Mouse (Mus musculus) spleen, adult 2 months (tissue): ENCODE measurements around the gene Saxo1. TPM values are rescaled to one million over a fixed set of nuclear protein-coding genes. Genes with fewer than 3 reads are reported as not detected.

Source experiments
- DNase-seq, 2 experiments: peaks; one replicate each; pipeline versions ENCODE4 v3.0.0 to v3.0.0-alpha.2; 2012 to 2021; ENCODE audit warnings: low spot score in 2 of 2, low read depth in 1 of 2
- H3K27ac ChIP-seq: fragments of 200-500 bp; 2 replicates; pipeline ENCODE4 v1.5.1; 2012; ENCODE audit warnings: low read length, inconsistent platforms; ENCODE audit not compliant: insufficient read depth
- H3K27me3 ChIP-seq: fragments of 200-500 bp; 2 replicates; pipeline ENCODE4 v1.6.1; 2012; ENCODE audit warnings: mild to moderate bottlenecking, moderate library complexity, low read length, inconsistent platforms; ENCODE audit not compliant: control insufficient read depth, insufficient read depth
- H3K36me3 ChIP-seq: fragments of 200-500 bp; 2 replicates; pipeline ENCODE4 v1.6.1; 2012; ENCODE audit warnings: mild to moderate bottlenecking, low read length, inconsistent platforms; ENCODE audit not compliant: control insufficient read depth, insufficient read depth
- H3K4me1 ChIP-seq: fragments of 200-500 bp; 2 replicates; pipeline ENCODE4 v1.6.1; 2011; ENCODE audit warnings: inconsistent platforms; ENCODE audit not compliant: control insufficient read depth, insufficient read depth, insufficient read length
- H3K4me3 ChIP-seq: fragments of 200-500 bp; 2 replicates; pipeline ENCODE4 v1.5.1; 2011; ENCODE audit warnings: mild to moderate bottlenecking, inconsistent platforms; ENCODE audit not compliant: insufficient read depth, insufficient read length; ENCODE audit errors: extremely low read depth
- CTCF ChIP-seq: fragments of 200-500 bp; IDR thresholded peaks from 2 replicates; pipeline ENCODE4 v1.5.1; 2011; ENCODE audit warnings: mild to moderate bottlenecking, inconsistent platforms; ENCODE audit not compliant: insufficient read depth, insufficient read length, insufficient replicate concordance; ENCODE audit errors: extremely low read depth
- POLR2A ChIP-seq: fragments of 200-500 bp; IDR thresholded peaks from 2 replicates; pipeline ENCODE4 v1.6.1; 2011; ENCODE audit warnings: low read depth, low read length, inconsistent platforms
- WGBS: fragments of 180-500 bp; shearing (Covaris S2); methylation state at CpG from one replicate; pipeline ENCODE4 v1.1.7; 2018; 5-methylcytosine and 5-hydroxymethylcytosine counted together
- polyA plus RNA-seq: library from polyadenylated mRNA; depleted of rRNA; stranded (reverse); fragments of >200 nt; gene quantifications from 2 replicates; pipeline ENCODE4 v1.2.3, GENCODE M21; 2012

Gene Saxo1
- polyA plus RNA-seq, 1 experiment = not detected

DNA sequence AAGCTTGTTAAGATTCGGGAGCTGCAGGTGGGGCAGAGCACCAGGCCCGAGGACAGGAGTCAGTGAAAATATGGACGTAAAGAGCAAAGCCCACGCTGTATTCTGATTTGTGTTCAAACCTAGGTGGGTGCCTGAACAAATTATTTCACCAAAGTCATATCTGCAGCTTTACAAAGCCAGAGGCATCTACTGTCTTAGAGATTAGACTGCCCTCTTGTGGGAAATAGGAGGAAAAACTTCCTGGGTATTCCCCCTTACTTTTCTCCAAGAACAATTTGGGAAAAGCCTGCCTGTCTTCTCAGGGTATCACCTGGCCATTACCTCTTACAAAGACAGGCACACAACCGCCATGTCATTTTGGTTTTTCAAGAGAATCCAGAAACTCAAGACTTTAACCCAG, 12.5 kb downstream of the Saxo1 start:
- TF ChIP-seq CTCF (no peak), POLR2A (no peak)
- H3K27ac ChIP-seq = no peak overlapping the region
- no peaks in the 10 kb centered on the region for H3K36me3 ChIP-seq
- H3K4me1 ChIP-seq = no peaks in the 10 kb centered on the region
- WGBS = 68% methylated on average over 5 of the region's 5 CpGs
- H3K4me3 ChIP-seq = no peak overlapping the region
- no peak for DNase-seq
- no peaks in the 10 kb centered on the region for H3K27me3 ChIP-seq

DNA sequence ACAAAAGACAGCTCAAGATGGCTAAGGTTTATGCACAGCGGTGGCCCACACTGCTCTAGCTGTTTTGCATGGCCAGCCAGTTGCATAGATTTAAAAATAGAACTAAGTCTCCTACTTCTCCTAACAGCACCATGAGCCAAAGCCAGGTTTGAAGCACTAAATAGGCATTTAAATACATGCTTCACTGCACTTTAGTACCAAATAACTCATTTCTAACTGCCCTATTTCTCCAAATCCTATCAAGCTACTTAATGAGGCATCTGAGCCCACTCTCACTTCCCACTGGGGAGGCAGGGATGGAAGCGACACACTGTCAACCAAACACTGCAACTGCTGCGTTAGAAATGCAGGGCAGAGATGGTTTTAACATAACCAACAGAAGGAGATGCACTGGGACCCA, 14.1 kb downstream of the Saxo1 start:
- H3K27ac ChIP-seq = no peak overlapping the region
- H3K27me3 ChIP-seq = no peaks in the 10 kb centered on the region
- 79% methylated on average over 3 of the region's 3 CpGs for WGBS
- no peaks in the 10 kb centered on the region for H3K36me3 ChIP-seq
- TF ChIP-seq POLR2A (no peak), CTCF (no peak)
- H3K4me1 ChIP-seq = no peaks in the 10 kb centered on the region
- no peak overlapping the region for H3K4me3 ChIP-seq
- no peak for DNase-seq

DNA sequence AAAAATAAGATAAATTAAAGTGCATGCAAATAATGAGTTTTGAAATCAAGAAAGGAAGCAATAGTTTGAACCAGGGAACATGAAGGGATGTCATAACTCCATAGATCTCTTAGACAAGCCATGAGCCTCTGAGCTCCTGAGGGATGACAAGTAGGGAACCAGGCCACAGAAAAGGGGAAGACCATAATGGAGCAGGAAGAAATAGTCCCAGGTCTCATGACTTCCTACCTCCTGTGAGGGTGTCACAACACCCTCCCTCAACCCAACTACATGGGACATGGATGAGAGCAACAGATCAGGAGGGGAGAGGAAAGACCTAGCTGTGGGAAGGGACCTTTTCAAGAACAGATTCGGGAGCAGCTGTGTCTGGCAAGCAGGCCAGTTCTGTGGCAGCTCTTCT, 16.6 kb downstream of the Saxo1 start:
- no peak for DNase-seq
- no peak overlapping the region for H3K4me3 ChIP-seq
- H3K27ac ChIP-seq = no peak overlapping the region
- H3K36me3 ChIP-seq = no peaks in the 10 kb centered on the region
- no peaks in the 10 kb centered on the region for H3K27me3 ChIP-seq
- WGBS = 79% methylated on average over 1 of the region's 1 CpGs
- H3K4me1 ChIP-seq = no peaks in the 10 kb centered on the region
- TF ChIP-seq POLR2A = no peak
- TF ChIP-seq CTCF = no peak

GRCm38 (mm10) chr4:86538936-86539335, 19.2 kb downstream of the Saxo1 start:
- Histone ChIP-seq H3K27ac (no peak overlapping the region), H3K36me3 (no peaks in the 10 kb centered on the region), H3K27me3 (no peaks in the 10 kb centered on the region), H3K4me3 (no peak overlapping the region), H3K4me1 (no peaks in the 10 kb centered on the region)
- 94% methylated on average over 5 of the region's 5 CpGs for WGBS
- DNase-seq = no peak
- TF ChIP-seq POLR2A (no peak), CTCF (no peak)

GRCm38 (mm10) chr4:86537972-86538371, 20.2 kb downstream of the Saxo1 start:
- Histone ChIP-seq H3K27me3 (no peaks in the 10 kb centered on the region), H3K4me1 (no peaks in the 10 kb centered on the region), H3K4me3 (no peak overlapping the region), H3K36me3 (no peaks in the 10 kb centered on the region), H3K27ac (no peak overlapping the region)
- peak; percentile 9 to 32 for DNase-seq
- TF ChIP-seq CTCF (peak; percentile 14; the same call in 1 of the 2 replicates), POLR2A (no peak)
- WGBS = 28% methylated on average over 4 of the region's 4 CpGs

DNA sequence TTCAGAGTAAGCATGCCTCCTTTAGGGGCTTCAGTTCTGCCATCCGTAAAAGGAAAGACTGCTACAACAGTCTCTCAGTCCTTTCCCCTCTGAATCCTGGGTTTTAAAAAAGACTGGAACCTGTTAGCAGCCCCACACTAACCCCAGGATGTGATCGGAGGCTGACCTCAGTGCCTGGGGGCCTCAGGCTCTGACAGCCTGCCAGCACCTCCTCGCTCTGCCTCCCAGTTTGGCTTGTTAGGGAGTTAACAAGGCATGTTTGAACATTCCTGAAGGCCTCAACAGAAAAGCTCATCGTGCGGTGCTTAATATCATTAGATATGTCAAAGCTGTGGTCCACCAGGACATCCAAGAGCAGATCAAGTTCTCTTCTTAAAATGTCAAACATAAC, 24.0 kb downstream of the Saxo1 start:
- TF ChIP-seq CTCF (no peak), POLR2A (no peak)
- Histone ChIP-seq H3K27ac (no peak overlapping the region), H3K4me1 (no peaks in the 10 kb centered on the region), H3K36me3 (no peaks in the 10 kb centered on the region), H3K4me3 (no peak overlapping the region), H3K27me3 (no peaks in the 10 kb centered on the region)
- WGBS = 83% methylated on average over 5 of the region's 5 CpGs
- no peak for DNase-seq

DNA sequence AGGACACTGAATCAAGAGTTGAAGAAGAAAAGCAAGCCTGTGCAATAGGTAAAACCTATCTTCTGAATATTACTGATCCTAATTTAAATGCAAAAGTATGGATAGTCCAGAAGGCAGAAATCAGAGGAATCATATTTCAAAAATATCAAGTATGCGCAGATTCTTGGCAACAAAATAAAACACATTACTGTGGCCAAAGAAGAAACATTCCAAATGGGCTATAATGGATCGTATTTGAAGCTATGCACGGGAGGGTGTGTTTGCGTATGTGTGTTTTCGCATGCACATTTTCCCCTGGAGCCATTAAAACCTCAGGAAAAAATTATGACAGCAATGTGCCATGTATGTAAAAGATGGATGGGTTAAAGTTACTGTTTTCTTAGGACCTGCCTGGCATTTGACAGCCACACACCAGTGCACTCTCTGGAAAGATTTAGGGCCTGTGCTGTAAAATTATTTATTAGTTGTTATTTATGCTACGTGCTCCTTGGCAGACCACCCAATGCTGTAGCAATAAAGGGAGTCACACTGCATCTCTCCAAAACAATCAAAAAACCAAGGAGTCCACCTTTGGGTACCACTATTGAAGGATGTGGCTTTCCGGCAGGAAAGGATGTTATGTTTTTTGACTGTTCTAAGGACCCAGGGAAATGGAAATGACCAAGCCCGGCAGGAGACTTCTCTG, 24.6 kb downstream of the Saxo1 start:
- Histone ChIP-seq H3K36me3 (no peaks in the 10 kb centered on the region), H3K27ac (no peak overlapping the region), H3K27me3 (no peaks in the 10 kb centered on the region), H3K4me1 (no peaks in the 10 kb centered on the region), H3K4me3 (no peak overlapping the region)
- 87% methylated on average over 8 of the region's 8 CpGs for WGBS
- TF ChIP-seq CTCF = no peak
- no peak for TF ChIP-seq POLR2A
- DNase-seq = no peak
